ENCODE assay signal across 14 mouse cellular contexts in the genomic region with DNA sequence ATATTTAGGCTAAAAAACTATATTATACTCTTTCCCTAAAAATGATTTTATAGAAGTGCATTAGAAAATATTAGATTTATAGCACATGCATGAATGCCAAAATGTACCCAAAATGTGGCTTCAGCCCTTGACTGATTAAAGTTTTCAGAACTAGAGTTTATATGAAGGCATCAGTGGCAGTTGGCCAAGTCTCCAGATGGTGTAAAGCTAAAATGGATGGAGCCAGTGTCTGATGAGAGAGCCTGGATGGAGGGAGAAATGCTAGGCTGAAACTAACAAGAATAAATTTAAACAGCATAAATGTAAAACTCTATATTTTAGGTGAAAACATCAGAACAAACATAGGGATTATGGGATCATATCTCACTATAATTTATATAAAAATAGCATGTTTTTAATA.
DNase-seq lines count a peak whose midpoint lies in the region; ATAC-seq and TF ChIP-seq lines count a peak whose summit lies in the region.
"Had no signal": no experiment of that assay in that cellular context is flagged by ENCODE, and none has a peak within 500 bp of the region (broad histone marks: within the 10 kb centered on the region; RNA-seq: fewer than 3 reads in every experiment).

No protein-coding gene starts in this region.

- no peak for TF ChIP-seq CTCF in lung, embryonic 14.5 days (IDR thresholded peaks at IDR 0.05; ENCODE audit: low read depth)
- TF ChIP-seq CTCF in left cerebral cortex, adult 2 months (IDR thresholded peaks at IDR 0.05), result no peak

- no peak overlapping the region for H3K4me3 ChIP-seq in lung, embryonic 14.5 days (ENCODE audit: low read depth, low read length)
- no peak overlapping the region for H3K4me3 ChIP-seq in left cerebral cortex, adult 2 months
- H3K4me3 ChIP-seq: embryonic facial prominence, embryonic 10.5 days; forebrain, embryonic 10.5 days; heart, adult 2 months had no signal

- no peaks in the 10 kb centered on the region for H3K36me3 ChIP-seq in lung, embryonic 14.5 days (ENCODE audit: insufficient read depth)
- H3K36me3 ChIP-seq: embryonic facial prominence, embryonic 10.5 days; forebrain, embryonic 10.5 days had no signal

- H3K4me2 ChIP-seq in lung, embryonic 14.5 days, result no peak overlapping the region

- intact Hi-C loops in left cerebral cortex, adult 2 months (cut with DNase I), result no loop called here
- intact Hi-C loops in gastrocnemius, postnatal 14 days (cut with DNase I; ENCODE audit: low total_unique reads), result no loop called here

- H3K9me3 ChIP-seq in lung, embryonic 14.5 days (ENCODE audit: low read depth, low read length), result no peaks in the 10 kb centered on the region
- H3K9me3 ChIP-seq: embryonic facial prominence, embryonic 10.5 days; forebrain, embryonic 10.5 days had no signal

- no peaks in the 10 kb centered on the region for H3K27me3 ChIP-seq in lung, embryonic 14.5 days (ENCODE audit: insufficient read depth, low read length)

- no peak overlapping the region for H3K9ac ChIP-seq in lung, embryonic 14.5 days

- H3K27ac ChIP-seq in lung, embryonic 14.5 days (ENCODE audit: low read depth), result no peak overlapping the region
- H3K27ac ChIP-seq in left cerebral cortex, adult 2 months, result peak overlapping the region; percentile 8; the same call in 1 of the 2 replicates
- H3K27ac ChIP-seq: embryonic facial prominence, embryonic 10.5 days; forebrain, embryonic 10.5 days; heart, adult 2 months had no signal

- ATAC-seq in lung, embryonic 14.5 days (ENCODE audit: insufficient read depth), result no peak

- DNase-seq in cerebellum, adult 18-20 months, result peak; percentile 5 to 8
- DNase-seq in cerebellum, adult 9-11 months, result no peak
- peak; percentile 56 for DNase-seq in lung, embryonic 14.5 days
- DNase-seq in lung, postnatal 4 days, result no peak
- DNase-seq in left cerebral cortex, adult 2 months (ENCODE audit: extremely low spot score in 1 of 2, low spot score in 2 of 2), result peak; percentile 40 to 61
- DNase-seq in right cerebral cortex, postnatal 4 days, result peak; percentile 74
- DNase-seq in gastrocnemius, postnatal 14 days, result no peak
- no peak for DNase-seq in kidney, adult 18-20 months
- DNase-seq: heart, adult 2 months; heart, postnatal 36 days; kidney, adult 2 months; liver had no signal

- H3K4me1 ChIP-seq in lung, embryonic 14.5 days (ENCODE audit: insufficient read depth), result no peaks in the 10 kb centered on the region
- H3K4me1 ChIP-seq: embryonic facial prominence, embryonic 10.5 days; forebrain, embryonic 10.5 days had no signal

Comparison
In these comparisons a context has a peak if more than half of its experiments do, and no peak if none do; other contexts are left out.
1. DNase-seq: peak in cerebellum, adult 18-20 months (2 of 2), lung, embryonic 14.5 days (single experiment), left cerebral cortex, adult 2 months (2 of 2) and right cerebral cortex, postnatal 4 days (single experiment); none in cerebellum, adult 9-11 months (single experiment), lung, postnatal 4 days (0 of 2), gastrocnemius, postnatal 14 days (single experiment) and kidney, adult 18-20 months (single experiment).